Mouse (Mus musculus) small intestine, adult 2 months (tissue): ENCODE results near the gene Prr11.

Experiments
- CTCF ChIP-seq: fragments of 200-500 bp; IDR thresholded peaks from 2 replicates; pipeline ENCODE4 v1.5.1; 2012; ENCODE audit warnings: low read depth, mild to moderate bottlenecking, control low read depth, inconsistent platforms, low read length, moderate library complexity, mixed read lengths; ENCODE audit not compliant: insufficient replicate concordance, insufficient read length; ENCODE audit errors: extremely low read depth
- POLR2A ChIP-seq: fragments of 200-500 bp; IDR thresholded peaks from 2 replicates; pipeline ENCODE4 v1.6.1; 2012; ENCODE audit warnings: low read depth, mild to moderate bottlenecking, control low read depth, inconsistent platforms, low read length, moderate library complexity

- TF ChIP-seq POLR2A, result no peak
- TF ChIP-seq CTCF, result no peak
Observed at GRCm38 (mm10) chr11:87083712-87084111, 24.8 kb downstream of the Prr11 start.
